Mouse (Mus musculus) testis, adult 2 months (tissue): Measurements from ENCODE around the gene Pax6.

Experiments used
- CTCF ChIP-seq: fragments of 200-500 bp; IDR thresholded peaks from 2 replicates; pipeline ENCODE4 v1.5.1; 2012; ENCODE audit warnings: low read depth, mild to moderate bottlenecking, inconsistent platforms, low read length, moderate library complexity; ENCODE audit not compliant: control insufficient read depth, insufficient read depth, insufficient replicate concordance
- POLR2A ChIP-seq: fragments of 200-500 bp; IDR thresholded peaks from 2 replicates; pipeline ENCODE4 v1.6.1; 2012; ENCODE audit warnings: low read depth, mild to moderate bottlenecking, inconsistent platforms, low read length, moderate library complexity; ENCODE audit not compliant: control insufficient read depth

DNA sequence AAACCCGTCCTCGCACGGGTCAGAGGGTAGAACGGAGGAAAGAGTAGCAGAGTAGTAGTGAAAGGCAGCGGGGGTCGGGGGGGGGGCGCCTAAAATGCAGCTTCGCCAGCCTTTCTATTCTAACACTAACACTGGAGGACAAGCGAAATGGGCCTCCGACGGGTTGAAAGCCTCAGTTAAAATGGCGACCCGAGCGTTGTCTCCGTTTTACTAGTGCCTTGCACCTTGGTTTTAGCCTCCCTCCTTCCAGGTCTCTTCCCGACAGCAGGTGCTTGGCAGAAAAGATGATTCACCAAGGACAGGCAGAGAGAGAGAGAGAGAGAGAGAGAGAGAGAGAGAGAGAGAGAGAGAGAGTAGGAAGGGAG lies 3.9 kb downstream of the Pax6 start:
- TF ChIP-seq CTCF: no peak
- no peak for TF ChIP-seq POLR2A
